Mouse (Mus musculus) cerebellum, adult 11 months (tissue): ENCODE results near the gene Cd81.

Experiments
- DNase-seq: peaks from one replicate; pipeline ENCODE4 v3.0.0; 2022

Cd81 gene

GRCm38 (mm10) chr7:143021356-143022164 is 31.0 kb upstream of the Cd81 start:
- DNase-seq, result no peak

DNA sequence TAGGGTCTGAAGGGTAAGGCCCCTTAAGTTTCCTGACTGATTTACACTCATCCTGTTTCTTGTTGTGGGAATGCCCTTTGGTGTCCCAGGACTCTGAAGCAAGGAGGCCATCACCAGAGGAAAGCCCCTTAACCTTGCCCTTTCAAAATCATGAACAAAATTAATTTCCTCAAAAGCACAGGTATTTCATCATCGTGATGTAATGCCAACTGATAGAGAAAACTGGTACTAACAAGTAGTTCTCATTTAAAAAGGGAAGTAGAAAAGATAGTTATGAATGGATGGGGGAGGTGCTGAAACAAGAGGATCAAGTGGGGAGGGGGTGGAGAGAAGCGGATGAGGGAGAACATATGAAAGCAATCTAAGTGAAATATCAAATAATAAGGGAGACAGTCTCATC is 29.0 kb upstream of the Cd81 start:
- no peak for DNase-seq

DNA sequence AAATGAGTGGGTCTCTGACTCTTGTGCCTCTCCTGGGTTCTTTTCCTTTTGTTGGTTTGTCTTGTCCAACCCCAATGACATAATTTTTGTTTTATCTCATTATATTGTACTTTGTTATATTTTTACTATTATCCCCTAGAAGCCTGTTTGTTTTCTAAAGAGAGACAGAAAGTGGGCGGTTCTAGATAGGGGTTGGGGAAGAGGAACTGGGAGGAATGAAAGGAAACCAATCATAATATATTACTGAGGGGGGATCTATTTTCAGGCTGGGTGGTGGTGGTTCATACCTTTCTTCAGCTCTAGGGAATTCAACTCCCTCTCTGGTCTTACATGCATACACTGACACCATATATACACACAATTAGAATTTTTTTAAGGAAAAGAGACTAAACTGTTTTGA is 28.2 kb upstream of the Cd81 start:
- DNase-seq, result no peak

GRCm38 (mm10) chr7:143025496-143025895 is 27.0 kb upstream of the Cd81 start:
- DNase-seq, result no peak

DNA sequence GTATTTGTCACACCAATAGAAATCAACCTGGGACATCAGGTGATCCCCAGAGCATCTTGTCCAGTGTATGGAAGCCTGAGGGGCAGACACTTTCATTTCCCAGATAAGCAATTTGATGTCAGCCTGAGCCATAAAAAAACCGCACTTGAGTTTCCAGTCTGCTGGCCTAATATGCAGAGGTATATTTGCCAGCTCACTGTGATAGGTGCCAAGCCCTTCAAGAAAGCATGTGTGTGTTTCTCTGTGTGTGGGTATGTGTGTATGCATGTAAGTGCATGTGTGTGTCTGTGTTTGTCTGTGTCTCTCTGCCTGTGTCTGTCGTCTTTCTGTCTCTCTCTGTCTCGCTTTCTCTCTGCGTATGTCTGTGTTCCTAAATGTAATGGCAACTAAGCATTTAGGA is 25.3 kb upstream of the Cd81 start:
- no peak for DNase-seq

- no peak for DNase-seq
These were observed 20.7 kb upstream of the Cd81 start for GRCm38 (mm10) chr7:143031816-143032215.

DNA sequence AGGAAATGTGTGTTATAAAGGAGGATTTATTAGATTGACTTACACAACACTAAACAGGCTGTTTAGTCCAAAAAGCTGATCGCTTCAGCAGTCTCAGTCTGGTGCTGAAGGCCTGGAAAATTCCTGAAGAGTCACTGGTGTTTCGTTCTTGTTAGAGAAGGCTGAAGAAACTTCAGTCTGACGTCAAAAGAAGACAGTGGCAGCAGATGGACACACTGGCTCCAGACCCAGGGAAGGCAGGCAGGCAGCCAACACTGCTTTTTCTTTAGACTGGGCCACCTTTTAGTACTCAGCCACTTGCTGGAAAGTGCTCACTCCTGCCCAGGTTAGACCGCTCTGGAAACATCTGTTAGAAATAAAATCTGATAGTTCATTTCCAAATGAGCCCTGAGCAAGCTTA is 19.0 kb upstream of the Cd81 start:
- no peak for DNase-seq

DNA sequence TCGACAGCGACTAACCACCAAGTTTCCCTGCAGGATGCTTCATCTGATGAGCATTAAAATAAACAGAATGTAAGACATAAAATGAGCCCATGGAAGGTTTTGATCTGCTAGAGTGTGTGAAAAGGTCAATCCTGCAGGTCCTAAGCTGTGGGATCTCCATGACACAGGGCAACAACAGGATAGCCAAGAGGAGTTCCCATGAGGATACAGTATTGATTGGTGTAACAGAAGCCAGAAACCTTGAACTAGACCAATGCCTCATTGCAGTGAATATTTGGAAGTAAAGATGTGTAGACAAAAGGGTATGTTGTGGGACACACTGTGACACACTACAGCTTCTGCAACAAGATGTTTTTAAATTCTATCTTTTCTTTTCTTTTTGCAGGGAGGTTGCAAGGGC is 18.4 kb upstream of the Cd81 start:
- no peak for DNase-seq

DNA sequence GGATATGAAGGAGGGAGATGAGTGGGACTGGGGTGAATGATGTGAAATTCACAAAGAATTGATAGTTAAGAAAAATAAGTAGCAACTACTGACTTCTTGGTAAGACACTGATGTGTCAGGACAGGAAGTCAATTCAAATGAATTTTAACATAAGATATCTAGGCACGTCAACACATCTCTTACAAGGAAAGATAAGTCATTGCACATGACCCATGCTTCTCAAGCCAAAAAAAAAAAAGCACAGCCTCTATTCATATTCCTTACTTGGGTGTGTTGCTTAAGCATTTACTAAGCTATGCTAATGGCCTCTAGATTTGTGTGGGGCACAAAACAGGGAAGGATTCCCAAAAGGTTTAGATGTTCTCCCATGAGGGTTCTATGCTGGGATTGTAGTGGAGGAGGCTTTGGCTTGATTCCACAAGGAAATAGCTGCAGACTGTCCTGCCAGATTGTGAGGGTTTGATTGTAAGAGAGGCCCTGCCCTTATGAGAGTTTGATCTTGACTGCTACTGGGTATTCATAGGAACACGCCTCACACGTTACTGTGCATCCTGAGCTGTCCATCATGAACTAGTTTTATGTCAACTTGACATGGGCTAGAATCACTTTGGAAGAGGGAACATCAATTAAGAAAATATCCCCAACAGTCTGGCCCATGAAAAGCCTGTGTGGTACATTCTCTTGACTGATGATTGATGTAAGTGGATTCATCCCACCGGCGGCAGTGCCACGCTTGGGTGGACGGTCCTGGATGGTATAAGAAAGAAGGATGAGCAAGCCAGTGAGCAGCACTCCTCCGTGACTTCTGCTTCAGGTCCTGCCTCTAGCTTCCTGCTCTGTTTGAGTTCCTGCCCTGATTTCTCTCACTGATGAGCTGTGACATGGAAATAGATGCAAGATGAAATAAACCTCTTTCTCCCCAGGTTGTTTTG is 17.8 kb upstream of the Cd81 start:
- DNase-seq, result no peak

DNA sequence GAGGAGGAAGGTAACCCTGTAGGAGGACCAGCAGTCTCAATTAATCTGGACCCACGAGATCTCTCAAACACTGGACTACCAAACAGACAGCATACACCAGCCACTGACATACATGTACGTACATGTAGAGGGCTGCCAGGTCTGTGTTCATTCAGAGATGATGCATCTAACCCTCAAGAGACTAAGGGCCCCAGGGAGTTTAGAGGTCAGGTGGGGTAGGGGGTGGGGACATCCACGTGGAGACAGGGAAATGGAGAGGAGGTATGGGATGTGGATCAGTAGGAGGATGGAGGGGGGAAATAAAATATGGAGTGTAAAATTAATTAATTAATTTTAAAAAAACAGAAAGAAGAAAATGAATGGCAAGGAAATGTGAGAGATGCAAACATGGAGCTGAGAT is 15.8 kb upstream of the Cd81 start:
- DNase-seq, result no peak

DNA sequence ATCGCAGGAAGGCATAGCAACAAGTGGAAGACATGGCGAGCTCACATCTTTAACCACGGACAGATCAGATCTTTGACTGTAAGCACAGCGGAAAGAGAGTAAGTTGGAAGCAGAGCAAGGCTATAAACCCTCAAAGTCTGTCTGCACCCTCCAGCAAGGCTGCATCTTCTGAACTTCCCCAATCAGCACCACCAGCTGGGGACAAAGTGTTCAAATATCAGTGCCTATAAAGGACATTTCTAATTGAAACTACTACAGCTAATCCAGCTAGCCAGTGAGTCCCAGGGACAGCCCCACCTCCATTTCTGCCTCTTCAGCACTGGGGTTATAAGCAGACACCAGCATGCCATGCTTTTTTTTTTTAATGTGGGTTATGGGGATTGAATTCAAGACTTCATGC is 15.2 kb upstream of the Cd81 start:
- DNase-seq, result no peak

DNA sequence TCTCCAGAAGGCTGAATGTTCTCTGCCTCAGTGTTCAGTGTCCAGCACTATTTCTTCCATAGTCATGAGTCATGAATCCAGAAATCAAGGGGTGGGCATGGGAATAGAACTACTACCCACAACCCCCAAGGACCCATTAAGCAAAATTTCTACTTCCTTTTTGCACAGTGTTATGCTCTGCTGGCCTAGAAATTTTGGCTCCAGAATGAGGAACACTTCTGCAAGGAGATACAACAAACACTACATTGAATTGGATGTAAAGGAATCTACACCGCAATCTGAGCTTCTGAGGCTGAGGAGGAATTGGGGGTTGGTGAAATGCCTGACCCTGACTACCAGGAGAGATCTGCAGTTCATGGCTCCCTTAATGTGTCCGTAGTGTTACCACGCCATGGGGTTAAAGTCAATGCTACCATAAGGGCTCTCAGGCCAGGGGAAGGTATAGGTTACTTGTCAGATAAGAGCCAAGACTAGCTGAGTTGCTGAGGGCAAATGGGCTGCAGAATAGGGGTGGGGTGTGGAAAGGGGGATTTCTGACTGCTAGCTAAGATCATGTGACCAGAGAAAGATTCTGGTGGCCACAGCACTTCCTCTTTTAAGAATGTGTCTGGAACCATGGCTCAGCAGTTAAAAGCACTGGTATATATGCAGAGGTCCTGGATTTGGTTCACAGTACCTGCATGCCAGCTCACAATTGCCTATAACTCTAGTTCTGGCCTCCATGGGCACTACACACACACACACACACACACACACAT is 14.2 kb upstream of the Cd81 start:
- no peak for DNase-seq

DNA sequence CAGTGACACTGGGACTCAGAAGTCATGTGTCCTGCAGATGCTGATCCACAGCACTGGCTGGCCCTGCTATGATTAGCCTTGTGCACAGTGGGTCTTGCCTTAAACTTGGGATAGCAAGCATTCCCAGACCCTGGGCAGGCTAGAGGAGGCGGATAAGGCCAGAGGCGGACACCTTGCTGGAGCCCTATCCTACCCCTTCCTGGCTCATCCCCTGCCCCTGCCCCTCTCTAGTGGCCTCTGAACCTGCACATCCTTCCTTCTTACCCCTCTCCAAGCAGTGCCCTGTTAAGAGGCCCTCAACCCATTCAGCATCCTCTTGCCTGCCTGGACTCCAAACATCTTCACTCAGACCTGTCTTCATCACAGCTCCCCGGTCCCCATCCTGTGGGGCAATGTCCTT is 12.0 kb upstream of the Cd81 start:
- DNase-seq, result no peak

GRCm38 (mm10) chr7:143041138-143041822 is 11.3 kb upstream of the Cd81 start:
- no peak for DNase-seq

GRCm38 (mm10) chr7:143042089-143042488 is 10.4 kb upstream of the Cd81 start:
- no peak for DNase-seq

DNA sequence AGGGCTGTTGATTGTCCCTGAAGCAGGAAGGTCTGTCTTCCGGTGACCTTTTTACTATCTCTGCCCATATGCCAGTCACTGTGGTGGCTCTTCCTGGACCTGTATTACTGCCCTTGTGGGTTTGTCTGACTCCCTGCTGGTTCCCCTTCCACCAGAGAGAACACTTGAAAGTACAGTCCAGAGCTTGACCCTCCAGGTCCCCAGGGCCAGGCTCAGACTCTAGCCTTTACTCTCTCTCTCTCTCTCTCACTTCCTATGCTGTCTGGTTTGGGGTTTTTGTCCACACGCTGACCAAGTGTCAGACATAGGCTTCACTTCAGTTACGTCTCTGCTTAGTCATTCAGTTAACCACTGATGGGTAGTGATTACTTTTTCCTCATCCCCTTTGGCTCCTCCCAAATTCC is 9.6 kb upstream of the Cd81 start:
- DNase-seq, result no peak

DNA sequence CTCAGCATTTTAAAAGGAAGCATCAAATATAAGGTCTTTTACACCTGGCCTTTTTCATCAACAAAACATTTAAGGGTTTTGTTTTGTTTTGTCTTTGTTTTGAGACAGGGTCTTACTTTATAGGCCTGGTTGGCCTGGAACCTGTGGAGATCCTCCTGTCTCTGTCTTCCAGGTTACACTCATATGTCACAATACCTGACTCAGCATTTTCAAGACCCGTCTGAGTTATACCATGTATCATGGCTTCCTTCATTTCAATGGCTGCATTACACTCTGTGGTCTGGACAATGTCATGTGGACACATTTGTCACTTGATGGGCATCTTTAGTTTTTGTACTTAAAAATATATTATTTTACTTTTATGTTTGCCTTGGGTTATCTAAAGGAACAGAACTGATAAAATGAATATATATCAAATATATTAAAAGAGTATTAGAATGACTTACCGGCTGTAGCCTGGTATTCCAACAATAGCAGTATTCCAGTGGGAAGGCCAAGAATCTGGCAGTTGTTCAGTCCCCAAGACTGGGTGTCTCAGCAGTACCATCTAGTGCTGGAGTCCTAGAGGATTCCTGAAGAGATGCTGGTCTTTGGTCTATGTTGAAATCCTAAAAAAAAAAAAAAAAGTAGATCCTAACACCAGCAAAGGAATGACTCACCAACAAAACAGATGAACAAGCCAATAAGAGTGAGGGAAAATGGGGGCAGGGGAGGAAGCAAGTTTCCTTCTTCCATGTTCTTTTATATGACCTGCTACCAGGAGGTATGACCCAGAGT is 8.3 kb upstream of the Cd81 start:
- DNase-seq, result no peak

DNA sequence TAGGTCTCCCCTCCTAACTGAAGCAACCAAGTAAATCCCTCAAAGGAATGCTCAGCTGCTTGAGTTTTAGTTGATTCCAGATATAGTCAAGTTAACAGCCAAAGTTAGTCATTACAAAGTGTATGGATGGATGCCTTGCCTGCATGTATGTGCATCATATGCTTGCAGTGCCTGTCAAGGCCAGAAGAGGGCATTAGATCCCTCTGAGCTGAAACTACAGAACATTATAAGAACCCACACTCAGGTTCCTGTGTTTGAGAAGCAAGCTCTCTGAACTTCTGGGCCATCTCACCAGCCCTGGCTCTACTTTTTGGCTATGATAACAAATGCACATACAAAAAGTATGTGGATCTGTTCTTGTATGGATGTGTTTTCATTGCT is 7.7 kb upstream of the Cd81 start:
- DNase-seq, result no peak

GRCm38 (mm10) chr7:143046358-143046757 is 6.2 kb upstream of the Cd81 start:
- no peak for DNase-seq

- no peak for DNase-seq
These were observed 3.2 kb upstream of the Cd81 start for GRCm38 (mm10) chr7:143049331-143049730.

GRCm38 (mm10) chr7:143049841-143050816 is 2.4 kb upstream of the Cd81 start:
- DNase-seq, result peak; percentile 6
